Mouse (Mus musculus) liver, adult 2 months (tissue): ENCODE data around the gene Adpgk.

Experiments
- CTCF ChIP-seq: fragments of 200-500 bp; IDR thresholded peaks from 2 replicates; pipeline ENCODE4 v1.5.1; 2011; ENCODE audit warnings: low read depth, low read length, control low read depth
- POLR2A ChIP-seq: fragments of 200-500 bp; IDR thresholded peaks from 2 replicates; pipeline ENCODE4 v1.6.1; 2011; ENCODE audit warnings: low read length, control low read depth; ENCODE audit not compliant: insufficient read depth; ENCODE audit errors: extremely low read depth

GRCm38 (mm10) chr9:59336539-59336938, 45.2 kb downstream of the Adpgk start:
- no peak for TF ChIP-seq POLR2A
- no peak for TF ChIP-seq CTCF
